Mouse (Mus musculus) thymus, postnatal 4 days (tissue): ENCODE results near the gene Gpr139.

ENCODE experiments used
- DNase-seq: peaks from one replicate; pipeline ENCODE4 v3.0.0; 2021

Gene Gpr139

DNA sequence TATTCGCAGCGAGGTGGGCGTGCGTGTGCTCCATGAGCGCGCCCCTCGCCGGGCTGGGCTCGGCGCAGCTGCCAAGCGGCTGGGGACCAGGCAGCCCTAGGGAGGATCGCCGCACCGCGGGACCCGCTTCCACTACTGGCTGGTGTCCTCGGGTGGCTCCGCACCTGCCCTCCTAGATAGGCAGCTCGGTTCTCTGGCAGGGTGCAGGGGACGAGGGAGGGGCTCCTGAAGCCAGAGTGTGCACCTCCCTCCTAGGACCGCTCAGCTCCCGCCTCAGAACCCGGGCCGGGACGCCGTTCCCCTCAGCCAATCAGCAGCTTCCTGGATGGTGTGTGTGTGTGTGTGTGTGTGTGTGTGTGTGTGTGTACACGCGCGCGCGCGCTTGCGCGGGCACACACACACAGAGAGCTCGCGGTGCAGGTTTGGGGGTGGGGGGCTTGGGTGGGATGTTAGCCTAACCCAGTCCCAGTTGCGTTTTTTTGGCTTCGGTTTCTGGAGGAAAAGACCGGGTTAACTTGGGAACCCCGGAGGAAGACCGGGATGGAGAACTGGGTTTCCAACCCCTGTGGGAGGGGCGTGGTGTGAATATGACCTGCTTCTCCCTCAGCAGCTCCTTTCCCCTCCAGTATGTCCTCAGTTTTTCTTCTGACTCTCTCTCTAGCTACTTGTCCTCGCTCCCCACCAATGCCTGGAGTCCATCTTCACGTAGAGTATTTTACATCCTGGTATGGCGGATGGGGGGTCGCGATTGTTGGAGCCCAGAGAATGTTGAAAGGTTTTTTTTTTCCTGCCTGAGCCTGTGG is at the start of gene Gpr139:
Gene Gpr139, minus strand, starts transcription at position 263 of the 803 bp plus-strand sequence.
- DNase-seq = no peak

DNA sequence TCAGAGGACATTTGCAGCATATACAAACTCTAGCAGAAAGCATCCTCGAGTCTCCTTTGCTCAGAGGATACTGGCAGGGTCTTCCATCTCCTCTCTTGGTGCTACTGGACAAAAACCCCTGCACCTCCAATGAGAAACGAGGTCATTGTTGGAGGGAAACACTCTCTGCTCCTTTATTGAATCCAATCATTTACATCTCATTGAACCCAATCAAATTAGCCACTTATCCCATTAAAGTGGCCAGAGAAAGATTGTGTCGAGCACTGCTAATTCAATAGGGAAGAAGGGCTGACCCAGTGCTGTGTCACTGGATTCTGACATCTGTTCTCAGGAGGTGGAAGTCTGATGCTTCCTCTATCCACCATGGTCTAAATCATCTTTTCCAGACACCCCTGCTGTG is 46.6 kb upstream of the Gpr139 start:
- no peak for DNase-seq

GRCm38 (mm10) chr7:119222706-119223105 is 38.3 kb upstream of the Gpr139 start:
- no peak for DNase-seq

GRCm38 (mm10) chr7:119219121-119219520 is 34.7 kb upstream of the Gpr139 start:
- no peak for DNase-seq

DNA sequence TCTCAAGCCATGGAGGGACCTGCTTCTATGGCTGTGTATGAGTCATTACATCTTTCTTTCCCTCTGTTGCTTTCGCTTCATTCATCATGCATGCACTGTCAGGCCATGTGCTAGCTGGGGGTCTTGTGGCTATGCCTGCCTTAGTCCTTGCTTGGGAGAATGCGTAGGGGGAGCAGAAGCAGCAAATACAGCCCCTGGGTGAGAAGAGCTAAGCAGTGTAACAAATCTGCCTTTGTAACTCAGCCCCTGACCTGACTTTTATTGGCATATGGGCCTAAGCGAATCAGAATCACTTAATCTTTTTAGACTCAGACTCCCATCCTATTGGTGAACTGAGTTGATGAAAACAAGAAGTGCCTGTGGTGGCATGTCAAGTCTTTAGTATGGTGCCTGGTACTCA is 22.8 kb upstream of the Gpr139 start:
- DNase-seq = no peak

DNA sequence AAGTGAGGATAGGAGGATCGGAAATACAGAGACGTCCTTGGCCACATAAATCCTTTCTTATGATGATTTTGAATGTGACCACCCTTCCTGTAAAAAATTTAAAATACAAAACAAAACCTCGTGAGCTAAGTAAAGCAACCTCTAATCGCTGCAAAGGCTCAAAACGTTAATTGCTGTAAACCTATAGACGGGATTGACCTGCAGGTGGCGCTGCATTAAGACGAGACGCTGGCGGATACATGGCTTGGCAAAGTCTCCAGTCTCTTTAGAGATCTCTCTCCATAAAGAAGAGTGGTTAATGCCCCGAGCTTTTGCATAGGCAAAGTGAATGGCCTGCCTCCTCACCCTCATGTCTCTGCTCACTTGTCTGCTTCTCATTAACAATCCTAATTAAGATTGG is 2.0 kb upstream of the Gpr139 start:
- peak; percentile 60 for DNase-seq

- no peak for DNase-seq
Measured at GRCm38 (mm10) chr7:119185181-119185940, 958 bp upstream of the Gpr139 start.

GRCm38 (mm10) chr7:119181053-119181452 is 3.4 kb downstream of the Gpr139 start:
- no peak for DNase-seq

- no peak for DNase-seq
Measured at GRCm38 (mm10) chr7:119160015-119160414, 24.4 kb downstream of the Gpr139 start.

- DNase-seq = no peak
Measured at GRCm38 (mm10) chr7:119111771-119112170, 72.6 kb downstream of the Gpr139 start.

- DNase-seq = no peak
Measured at GRCm38 (mm10) chr7:119105878-119106277, 78.5 kb downstream of the Gpr139 start.

- DNase-seq = no peak
Measured at GRCm38 (mm10) chr7:119096583-119096982, 87.8 kb downstream of the Gpr139 start.
